Mouse (Mus musculus): ENCODE results near the gene Gm8439.

DNA sequence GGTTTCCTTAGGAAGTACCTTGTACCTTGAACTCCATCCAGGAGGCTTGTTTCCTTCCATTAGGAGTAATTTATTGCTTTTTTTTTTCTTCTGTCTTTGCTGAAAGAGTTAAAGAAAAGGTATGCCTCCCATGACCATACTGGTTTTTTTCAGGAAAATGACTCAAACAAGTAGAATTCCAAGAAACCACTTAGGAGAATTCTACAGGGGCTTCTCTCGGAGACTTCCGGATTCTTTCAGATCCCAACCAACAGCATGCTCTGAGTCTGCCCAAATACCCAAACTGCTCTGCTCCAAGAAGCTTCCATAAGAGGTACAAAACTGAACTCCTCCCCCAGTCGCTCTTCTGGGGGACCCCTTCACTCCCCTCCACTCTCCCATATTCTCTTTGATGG, 17.5 kb upstream of the Gm8439 start:
- TF ChIP-seq CTCF (IDR thresholded peaks at IDR 0.05; ENCODE audit: low read depth, low read length) (no peak), GATA1 (IDR thresholded peaks at IDR 0.05; ENCODE audit: borderline replicate concordance, low read length) (no peak), TAL1 (conservative IDR thresholded peaks at IDR 0.05; ENCODE audit: low read depth, low read length) (no peak), POLR2AphosphoS5 (IDR thresholded peaks at IDR 0.05; ENCODE audit: insufficient replicate concordance, low read depth, low read length) (no peak)

Data from G1E (cell line).